Mouse (Mus musculus): Measurements from ENCODE around the gene Snx25.

DNA sequence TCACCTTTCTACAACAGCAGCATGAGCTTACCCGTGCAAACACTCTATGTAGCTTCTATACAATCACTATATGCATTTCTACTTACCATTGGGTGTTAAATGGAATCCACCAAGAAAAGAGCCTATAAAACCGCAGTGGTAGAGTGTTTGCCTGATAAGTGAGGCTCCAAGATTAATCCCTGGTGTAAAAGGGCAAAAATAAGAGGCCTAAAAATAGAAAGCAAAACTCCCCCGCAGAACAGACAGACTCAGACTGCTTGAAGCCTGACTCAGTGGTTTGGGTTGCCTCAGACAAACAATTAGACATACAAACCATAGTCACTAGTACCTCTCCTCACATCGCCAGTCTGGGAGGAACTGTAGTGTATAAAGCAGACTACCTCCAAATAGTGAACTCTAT lies 146.4 kb downstream of the Snx25 start, which contains the start of gene Ankrd37:
- TF ChIP-seq CTCF (IDR thresholded peaks at IDR 0.05; ENCODE audit: low read depth) (no peak), EP300 (IDR thresholded peaks at IDR 0.05; ENCODE audit: low read depth) (no peak)
